Mouse (Mus musculus) E14TG2a.4 (cell line): ENCODE data around the gene Shroom3.

Experiments
- H3K27me3 ChIP-seq: 2 replicates; pipeline ENCODE4 v1.6.1; 2014; ENCODE audit warnings: low read length, control low read depth; ENCODE audit not compliant: insufficient read depth
- H3K36me3 ChIP-seq: 2 replicates; pipeline ENCODE4 v1.6.1; 2014; ENCODE audit warnings: low read length, control low read depth; ENCODE audit not compliant: insufficient read depth
- H3K4me1 ChIP-seq: replicated peaks from 2 replicates; pipeline ENCODE4 v1.6.1; 2014; ENCODE audit warnings: low read depth, low read length, control low read depth
- H3K4me3 ChIP-seq: replicated peaks from 2 replicates; pipeline ENCODE4 v1.5.1; 2014; ENCODE audit warnings: mild to moderate bottlenecking, low read length
- H3K9me3 ChIP-seq: 2 replicates; pipeline ENCODE4 v1.6.1; 2014; ENCODE audit warnings: low read length, control low read depth
- CTCF ChIP-seq: conservative IDR thresholded peaks from 2 replicates; pipeline ENCODE4 v1.5.1; 2014; ENCODE audit warnings: low read length
- NANOG ChIP-seq: IDR thresholded peaks from 2 replicates; pipeline ENCODE4 v1.6.1; 2014; ENCODE audit warnings: borderline replicate concordance, low read length, mixed read lengths
- POU5F1 ChIP-seq: IDR thresholded peaks from 2 replicates; pipeline ENCODE4 v1.6.1; 2014; ENCODE audit warnings: low read length, borderline replicate concordance

Gene Shroom3

GRCm38 (mm10) chr5:92707921-92708491, 24.8 kb downstream of the Shroom3 start:
- TF ChIP-seq CTCF (no peak), NANOG (no peak), POU5F1 (no peak)
- peaks cover 10% of the 10 kb centered on the region for H3K4me1 ChIP-seq
- no peak overlapping the region for H3K4me3 ChIP-seq
- H3K27me3 ChIP-seq, result peaks cover 3% of the 10 kb centered on the region; the same call in 1 of the 2 replicates
- H3K9me3 ChIP-seq, result no peaks in the 10 kb centered on the region
- H3K36me3 ChIP-seq, result no peaks in the 10 kb centered on the region

GRCm38 (mm10) chr5:92710779-92711178, 27.5 kb downstream of the Shroom3 start:
- Histone ChIP-seq H3K36me3 (no peaks in the 10 kb centered on the region), H3K9me3 (no peaks in the 10 kb centered on the region), H3K27me3 (peaks cover 5% of the 10 kb centered on the region; the same call in 1 of the 2 replicates)

GRCm38 (mm10) chr5:92711666-92712290, 28.5 kb downstream of the Shroom3 start:
- H3K9me3 ChIP-seq, result no peaks in the 10 kb centered on the region
- H3K36me3 ChIP-seq, result no peaks in the 10 kb centered on the region
- peaks cover 12% of the 10 kb centered on the region for H3K4me1 ChIP-seq
- peaks cover 12% of the 10 kb centered on the region for H3K27me3 ChIP-seq
- TF ChIP-seq NANOG (no peak), POU5F1 (no peak), CTCF (no peak)
- H3K4me3 ChIP-seq, result no peak overlapping the region

More at GRCm38 (mm10) chr5:92710779-92711178, 27.5 kb downstream of the Shroom3 start:
- TF ChIP-seq CTCF, result no peak
- TF ChIP-seq NANOG, result no peak
- TF ChIP-seq POU5F1, result no peak
- H3K4me1 ChIP-seq, result peaks cover 12% of the 10 kb centered on the region
- no peak overlapping the region for H3K4me3 ChIP-seq

DNA sequence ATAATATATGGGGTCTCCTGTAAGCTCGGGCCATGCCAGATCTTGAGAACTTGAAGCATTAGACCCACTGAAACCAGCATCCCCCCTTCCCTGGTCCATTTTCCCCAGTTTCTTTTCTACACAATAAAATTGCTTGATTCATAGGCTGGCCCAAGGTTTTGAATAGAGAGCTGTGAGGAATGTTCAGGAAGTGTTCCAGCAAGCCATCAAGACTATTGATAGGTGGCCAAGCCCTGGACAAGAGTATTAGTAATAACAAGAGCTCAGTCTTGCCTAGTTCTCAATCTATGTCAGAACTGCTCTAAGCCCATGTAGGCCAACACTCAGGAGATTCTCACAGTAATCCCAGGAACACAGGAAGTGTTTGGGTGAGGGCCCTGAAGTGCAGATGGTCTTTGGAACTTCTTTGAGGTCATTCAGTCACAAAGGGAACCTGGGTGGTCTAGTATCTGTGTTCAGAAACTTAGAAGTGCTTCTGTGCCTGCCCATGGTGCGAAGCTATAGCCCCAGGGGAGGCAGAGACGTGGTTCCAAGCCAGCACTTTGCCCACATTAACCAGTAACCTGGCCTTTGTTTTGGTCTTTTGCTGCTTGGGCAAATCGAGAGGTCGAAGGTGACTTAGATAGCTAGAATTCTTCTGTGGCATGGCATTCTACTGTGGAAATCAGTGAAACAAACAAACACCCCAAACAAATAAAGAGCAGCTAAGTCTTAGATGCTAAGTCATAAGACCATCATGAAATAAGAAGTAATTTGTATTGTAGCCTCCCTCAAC, 29.6 kb downstream of the Shroom3 start:
- Histone ChIP-seq H3K4me1 (peaks cover 9% of the 10 kb centered on the region), H3K4me3 (no peak overlapping the region), H3K27me3 (peaks cover 12% of the 10 kb centered on the region), H3K36me3 (no peaks in the 10 kb centered on the region), H3K9me3 (no peaks in the 10 kb centered on the region)
- TF ChIP-seq CTCF, result no peak
- no peak for TF ChIP-seq POU5F1

- TF ChIP-seq POU5F1 (no peak), NANOG (no peak), CTCF (no peak)
- no peaks in the 10 kb centered on the region for H3K9me3 ChIP-seq
- H3K36me3 ChIP-seq, result no peaks in the 10 kb centered on the region
- H3K4me1 ChIP-seq, result peaks cover 5% of the 10 kb centered on the region
- H3K27me3 ChIP-seq, result peaks cover 12% of the 10 kb centered on the region
- no peak overlapping the region for H3K4me3 ChIP-seq
These were observed 31.7 kb downstream of the Shroom3 start for GRCm38 (mm10) chr5:92714886-92715285.

DNA sequence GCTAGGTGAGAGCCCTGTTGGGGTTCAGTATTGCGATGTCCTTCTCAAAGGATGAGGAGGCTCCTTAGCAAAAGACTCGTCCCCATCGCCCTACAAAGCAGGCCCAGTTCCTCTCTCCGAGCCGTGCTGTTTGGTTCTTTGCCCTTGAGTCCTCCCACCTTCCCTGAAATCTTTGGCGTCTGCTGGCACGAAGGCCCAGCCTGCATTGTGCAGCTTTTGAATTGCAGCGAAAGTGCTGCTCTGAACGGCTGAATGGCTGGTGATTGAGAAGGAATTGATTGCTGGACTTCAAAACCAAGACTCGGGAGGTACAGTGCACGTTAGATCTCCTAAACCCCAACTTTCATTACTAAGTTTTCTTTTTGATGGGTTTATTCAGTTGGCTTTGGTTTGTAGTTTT, 32.1 kb downstream of the Shroom3 start:
- Histone ChIP-seq H3K27me3 (peaks cover 12% of the 10 kb centered on the region), H3K4me1 (peaks cover 5% of the 10 kb centered on the region), H3K36me3 (no peaks in the 10 kb centered on the region), H3K9me3 (no peaks in the 10 kb centered on the region), H3K4me3 (no peak overlapping the region)
- TF ChIP-seq POU5F1 (no peak), CTCF (no peak), NANOG (no peak)

- TF ChIP-seq NANOG (no peak), CTCF (no peak), POU5F1 (no peak)
- Histone ChIP-seq H3K27me3 (peaks cover 12% of the 10 kb centered on the region), H3K9me3 (no peaks in the 10 kb centered on the region), H3K36me3 (no peaks in the 10 kb centered on the region), H3K4me1 (peaks cover 5% of the 10 kb centered on the region), H3K4me3 (no peak overlapping the region)
These were observed 32.7 kb downstream of the Shroom3 start for GRCm38 (mm10) chr5:92715890-92716289.

- Histone ChIP-seq H3K4me1 (peaks cover 5% of the 10 kb centered on the region), H3K9me3 (no peaks in the 10 kb centered on the region), H3K27me3 (peaks cover 12% of the 10 kb centered on the region), H3K4me3 (no peak overlapping the region), H3K36me3 (no peaks in the 10 kb centered on the region)
- TF ChIP-seq POU5F1, result no peak
- TF ChIP-seq CTCF, result no peak
- no peak for TF ChIP-seq NANOG
These were observed 34.6 kb downstream of the Shroom3 start for GRCm38 (mm10) chr5:92717666-92718360.

GRCm38 (mm10) chr5:92718856-92719255, 35.6 kb downstream of the Shroom3 start:
- no peaks in the 10 kb centered on the region for H3K36me3 ChIP-seq
- TF ChIP-seq POU5F1 (no peak), CTCF (no peak), NANOG (no peak)
- no peak overlapping the region for H3K4me3 ChIP-seq
- H3K9me3 ChIP-seq, result no peaks in the 10 kb centered on the region
- H3K27me3 ChIP-seq, result peaks cover 12% of the 10 kb centered on the region
- peaks cover 5% of the 10 kb centered on the region for H3K4me1 ChIP-seq
